15 mouse cellular contexts compared by ENCODE assay signal in the genomic region with DNA sequence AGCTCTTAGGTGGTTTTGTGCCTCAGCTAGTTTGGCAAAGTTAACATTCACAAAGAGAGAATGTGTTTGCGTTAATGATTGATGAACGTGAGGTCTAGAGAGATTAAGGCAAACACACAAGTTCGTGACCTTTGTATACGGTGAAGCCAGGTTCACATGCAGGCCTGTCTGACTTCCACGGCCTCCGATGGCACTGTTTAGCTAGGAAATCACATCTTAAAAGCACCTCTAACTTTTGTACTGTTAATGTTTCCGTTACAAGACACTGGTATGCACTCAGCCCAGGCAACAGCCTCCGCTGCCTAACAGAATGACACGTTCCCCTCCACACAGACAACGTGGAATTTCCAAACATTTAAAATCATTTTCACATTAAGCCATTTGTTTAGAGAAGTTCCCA.
DNase-seq lines count a peak whose midpoint lies in the region; ATAC-seq and TF ChIP-seq lines count a peak whose summit lies in the region.
"Had no signal": no experiment of that assay in that cellular context is flagged by ENCODE, and none has a peak within 500 bp of the region (broad histone marks: within the 10 kb centered on the region; RNA-seq: fewer than 3 reads in every experiment).

No protein-coding gene starts in this region.

- no peak for TF ChIP-seq POLR2A in thymus, adult 2 months (IDR thresholded peaks at IDR 0.05; ENCODE audit: control insufficient read depth, extremely low read depth, insufficient read depth, low read length, poor library complexity)

- no peak overlapping the region for H3K4me2 ChIP-seq in forebrain, embryonic 13.5 days
- H3K4me2 ChIP-seq: forebrain, embryonic 15.5 days; heart, embryonic 12.5 days had no signal

- peak; percentile 18 for DNase-seq in embryo, embryonic 11 days
- peak; percentile 45 for DNase-seq in kidney, adult 18-20 months
- DNase-seq in kidney, postnatal 36 days: peak; percentile 42 to 81
- DNase-seq in lung, postnatal 36 days: peak; percentile 36
- DNase-seq in frontal cortex, postnatal 36 days (ENCODE audit: low spot score in 2 of 2): no peak
- no peak for DNase-seq in thymus, adult 2 months
- DNase-seq: cerebellum, adult 9-10 months; gastrocnemius, postnatal 14 days; layer of hippocampus, adult 9-11 months; left cerebral cortex, postnatal 4 days; right cerebral cortex, adult 18-20 months; thymus, postnatal 36 days had no signal

- no peak overlapping the region for H3K4me3 ChIP-seq in forebrain, embryonic 13.5 days
- H3K4me3 ChIP-seq in thymus, adult 2 months (ENCODE audit: control insufficient read depth, insufficient read depth, low read length): no peak overlapping the region
- H3K4me3 ChIP-seq: forebrain, embryonic 15.5 days; heart, embryonic 12.5 days had no signal

- 85% methylated on average over 10 of the region's 10 CpGs for WGBS in forebrain, embryonic 13.5 days
- 95% methylated on average over 10 of the region's 10 CpGs for WGBS in thymus, adult 2 months

- H3K9ac ChIP-seq in forebrain, embryonic 13.5 days: no peak overlapping the region
- H3K9ac ChIP-seq: forebrain, embryonic 15.5 days; heart, embryonic 12.5 days had no signal

- no peaks in the 10 kb centered on the region for H3K9me3 ChIP-seq in forebrain, embryonic 13.5 days (replicated peaks)
- H3K9me3 ChIP-seq: forebrain, embryonic 15.5 days had no signal

- TF ChIP-seq CTCF in thymus, adult 2 months (IDR thresholded peaks at IDR 0.05; ENCODE audit: borderline replicate concordance, control insufficient read depth, extremely low read depth, insufficient read depth, low read length, poor library complexity): no peak

- no peaks in the 10 kb centered on the region for H3K4me1 ChIP-seq in forebrain, embryonic 13.5 days
- H3K4me1 ChIP-seq in thymus, adult 2 months (replicated peaks; ENCODE audit: control insufficient read depth, insufficient read depth, low read length): no peaks in the 10 kb centered on the region; the same call in 1 of the 2 replicates
- H3K4me1 ChIP-seq: forebrain, embryonic 15.5 days had no signal

- H3K36me3 ChIP-seq in forebrain, embryonic 13.5 days (ENCODE audit: poor library complexity, severe bottlenecking): no peaks in the 10 kb centered on the region
- H3K36me3 ChIP-seq in thymus, adult 2 months (ENCODE audit: control insufficient read depth, insufficient read depth, low read length): no peaks in the 10 kb centered on the region
- H3K36me3 ChIP-seq: forebrain, embryonic 15.5 days; heart, embryonic 12.5 days had no signal

- ATAC-seq in forebrain, embryonic 13.5 days: no peak
- ATAC-seq: forebrain, embryonic 15.5 days had no signal

- H3K27ac ChIP-seq in forebrain, embryonic 13.5 days: no peak overlapping the region
- no peak overlapping the region for H3K27ac ChIP-seq in thymus, adult 2 months (ENCODE audit: control insufficient read depth, insufficient read depth, low read length)
- H3K27ac ChIP-seq: forebrain, embryonic 15.5 days had no signal

- no peaks in the 10 kb centered on the region for H3K27me3 ChIP-seq in forebrain, embryonic 13.5 days
- H3K27me3 ChIP-seq in thymus, adult 2 months (ENCODE audit: control insufficient read depth, insufficient read depth, low read length): no peaks in the 10 kb centered on the region
- H3K27me3 ChIP-seq: forebrain, embryonic 15.5 days; heart, embryonic 12.5 days had no signal

Comparison
In these comparisons a context has a peak if more than half of its experiments do, and no peak if none do; other contexts are left out.
1. DNase-seq: peak in embryo, embryonic 11 days (single experiment), kidney, adult 18-20 months (single experiment), kidney, postnatal 36 days (2 of 2) and lung, postnatal 36 days (single experiment); none in frontal cortex, postnatal 36 days (0 of 2) and thymus, adult 2 months (single experiment).